ENCODE assay signal across 24 mouse cellular contexts in the genomic region with DNA sequence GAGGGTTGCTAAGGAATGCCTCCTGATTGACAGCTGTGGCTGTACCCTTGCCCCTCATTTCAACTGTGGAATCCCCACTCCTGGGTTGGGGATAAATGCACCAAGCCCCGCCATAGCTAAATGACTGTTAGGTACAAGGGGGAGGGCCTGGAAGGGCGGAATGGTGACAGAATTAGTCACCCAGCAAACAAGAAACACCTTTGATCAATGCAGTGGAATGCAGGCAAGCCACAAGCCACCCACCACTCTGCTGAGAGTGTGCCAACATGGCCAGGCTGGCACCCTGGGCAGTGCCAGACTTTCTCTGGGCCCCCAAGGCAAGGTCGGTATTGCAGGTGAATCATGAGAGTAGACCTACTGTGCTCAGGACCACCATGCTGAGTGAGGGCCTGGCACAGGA.
"Had no signal": no experiment of that assay in that cellular context is flagged by ENCODE, and none has a peak within 500 bp of the region (broad histone marks: within the 10 kb centered on the region; RNA-seq: fewer than 3 reads in every experiment).

No protein-coding gene starts in this region.

- H3K36me3 ChIP-seq: intestine, embryonic 15.5 days; kidney, embryonic 15.5 days; limb, embryonic 10.5 days; limb, embryonic 13.5 days; liver, embryonic 12.5 days; liver, embryonic 15.5 days; midbrain, embryonic 10.5 days; midbrain, embryonic 13.5 days; neural tube, embryonic 13.5 days; stomach, embryonic 15.5 days had no signal

- DNase-seq: kidney, adult 11 months; kidney, adult 8-10 months; kidney, postnatal 10 days; kidney, postnatal 36 days; layer of hippocampus, adult 9-11 months; liver; retina, postnatal 1 day; right cerebral cortex, postnatal 25 days; spleen, adult 18-20 months; thymus, adult 2 months; thymus, postnatal 25 days had no signal

- H3K4me1 ChIP-seq: intestine, embryonic 15.5 days; kidney, embryonic 15.5 days; limb, embryonic 13.5 days; liver, embryonic 12.5 days; megakaryocyte, embryonic 14.5 days; midbrain, embryonic 10.5 days; stomach, embryonic 15.5 days had no signal

- H3K4me2 ChIP-seq: intestine, embryonic 15.5 days; kidney, embryonic 15.5 days; limb, embryonic 13.5 days; liver, embryonic 12.5 days; liver, embryonic 15.5 days; midbrain, embryonic 13.5 days; neural tube, embryonic 13.5 days; stomach, embryonic 15.5 days had no signal

- H3K4me3 ChIP-seq: intestine, embryonic 15.5 days; kidney, embryonic 15.5 days; limb, embryonic 10.5 days; limb, embryonic 13.5 days; liver, embryonic 12.5 days; liver, embryonic 15.5 days; megakaryocyte, embryonic 14.5 days; midbrain, embryonic 10.5 days; midbrain, embryonic 13.5 days; myocyte; neural tube, embryonic 13.5 days; stomach, embryonic 15.5 days had no signal

- H3K9me3 ChIP-seq: intestine, embryonic 15.5 days; kidney, embryonic 15.5 days; limb, embryonic 10.5 days; liver, embryonic 12.5 days; liver, embryonic 15.5 days; midbrain, embryonic 10.5 days; midbrain, embryonic 13.5 days; neural tube, embryonic 13.5 days; stomach, embryonic 15.5 days had no signal

- H3K27ac ChIP-seq: intestine, embryonic 15.5 days; kidney, embryonic 15.5 days; limb, embryonic 10.5 days; limb, embryonic 13.5 days; liver, embryonic 12.5 days; liver, embryonic 15.5 days; midbrain, embryonic 10.5 days; midbrain, embryonic 13.5 days; neural tube, embryonic 13.5 days; stomach, embryonic 15.5 days had no signal

- H3K27me3 ChIP-seq: intestine, embryonic 15.5 days; kidney, embryonic 15.5 days; limb, embryonic 13.5 days; liver, embryonic 12.5 days; liver, embryonic 15.5 days; megakaryocyte, embryonic 14.5 days; midbrain, embryonic 13.5 days; stomach, embryonic 15.5 days had no signal

- ATAC-seq: intestine, embryonic 15.5 days; liver, embryonic 12.5 days; midbrain, embryonic 13.5 days; midbrain, embryonic 16.5 days had no signal

- H3K9ac ChIP-seq: intestine, embryonic 15.5 days; kidney, embryonic 15.5 days; limb, embryonic 13.5 days; liver, embryonic 12.5 days; liver, embryonic 15.5 days; midbrain, embryonic 13.5 days; neural tube, embryonic 13.5 days; stomach, embryonic 15.5 days had no signal
